Mouse (Mus musculus) kidney, adult 2 months (tissue): ENCODE measurements around the gene Omp. TPM values are rescaled to one million over a fixed set of nuclear protein-coding genes. Genes with fewer than 3 reads are reported as not detected.

ENCODE experiments used
- DNase-seq: peaks from one replicate; pipeline ENCODE4 v3.0.0; 2021
- H3K27ac ChIP-seq: fragments of 200-500 bp; 2 replicates; pipeline ENCODE4 v1.5.1; 2012; ENCODE audit warnings: low read depth, low read length, control low read depth, inconsistent platforms; ENCODE audit not compliant: insufficient read depth
- H3K27me3 ChIP-seq: fragments of 200-500 bp; replicated peaks from 2 replicates; pipeline ENCODE4 v1.6.1; 2012; ENCODE audit warnings: mild to moderate bottlenecking, moderate library complexity, low read length, inconsistent platforms; ENCODE audit not compliant: control insufficient read depth, insufficient read depth
- H3K36me3 ChIP-seq: fragments of 200-500 bp; 2 replicates; pipeline ENCODE4 v1.6.1; 2012; ENCODE audit warnings: mild to moderate bottlenecking, moderate library complexity, low read length, inconsistent platforms; ENCODE audit not compliant: control insufficient read depth, insufficient read depth
- H3K4me1 ChIP-seq: fragments of 200-500 bp; 2 replicates; pipeline ENCODE4 v1.6.1; 2011; ENCODE audit warnings: low read length; ENCODE audit not compliant: control insufficient read depth, insufficient read depth
- H3K4me3 ChIP-seq: fragments of 200-500 bp; 2 replicates; pipeline ENCODE4 v1.5.1; 2011; ENCODE audit warnings: mild to moderate bottlenecking, low read depth, low read length, control low read depth; ENCODE audit not compliant: insufficient read depth
- CTCF ChIP-seq: fragments of 200-500 bp; conservative IDR thresholded peaks from 2 replicates; pipeline ENCODE4 v1.5.1; 2011; ENCODE audit warnings: low read depth, mild to moderate bottlenecking, control low read depth, low read length, moderate library complexity, mixed read lengths; ENCODE audit not compliant: insufficient read depth, insufficient read length
- POLR2A ChIP-seq: fragments of 200-500 bp; IDR thresholded peaks from one replicate; pipeline ENCODE4 v1.6.1; 2011; ENCODE audit warnings: low read depth, low read length, control low read depth
- WGBS: fragments of 180-500 bp; shearing (Covaris S2); methylation state at CpG from one replicate; pipeline ENCODE4 v1.1.7; 2018; 5-methylcytosine and 5-hydroxymethylcytosine counted together
- polyA plus RNA-seq: library from polyadenylated mRNA; depleted of rRNA; stranded (reverse); fragments of >200 nt; gene quantifications from 2 replicates; pipeline ENCODE4 v1.2.3, GENCODE M21; 2012

The Omp gene
- polyA plus RNA-seq, 1 experiment: 1.3 TPM

DNA sequence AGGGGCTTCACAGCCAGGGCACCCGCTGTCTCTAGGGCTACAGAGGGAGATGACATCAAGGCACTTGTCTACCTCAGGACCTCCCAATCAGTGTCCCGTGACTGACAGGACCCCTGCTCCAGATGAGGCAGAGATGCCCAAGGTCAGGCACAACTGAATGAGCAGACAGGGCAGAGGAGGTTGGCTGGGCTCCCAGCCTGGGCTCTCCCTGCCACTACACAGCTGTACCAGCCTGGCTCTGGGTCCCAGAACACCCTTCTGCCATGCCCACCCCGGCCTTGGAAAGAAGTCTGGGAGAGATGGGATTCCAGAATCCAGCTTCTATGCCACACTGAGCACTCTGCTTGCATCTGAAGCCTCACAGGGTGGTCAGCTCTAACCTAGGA lies 11.0 kb upstream of the Omp start:
- Histone ChIP-seq H3K4me1 (peaks cover 16% of the 10 kb centered on the region), H3K27ac (no peak overlapping the region), H3K4me3 (no peak overlapping the region), H3K27me3 (no peaks in the 10 kb centered on the region), H3K36me3 (no peaks in the 10 kb centered on the region)
- no peak for DNase-seq
- no peak for TF ChIP-seq CTCF
- TF ChIP-seq POLR2A: no peak
- WGBS: 46% methylated on average over 3 of the region's 3 CpGs

DNA sequence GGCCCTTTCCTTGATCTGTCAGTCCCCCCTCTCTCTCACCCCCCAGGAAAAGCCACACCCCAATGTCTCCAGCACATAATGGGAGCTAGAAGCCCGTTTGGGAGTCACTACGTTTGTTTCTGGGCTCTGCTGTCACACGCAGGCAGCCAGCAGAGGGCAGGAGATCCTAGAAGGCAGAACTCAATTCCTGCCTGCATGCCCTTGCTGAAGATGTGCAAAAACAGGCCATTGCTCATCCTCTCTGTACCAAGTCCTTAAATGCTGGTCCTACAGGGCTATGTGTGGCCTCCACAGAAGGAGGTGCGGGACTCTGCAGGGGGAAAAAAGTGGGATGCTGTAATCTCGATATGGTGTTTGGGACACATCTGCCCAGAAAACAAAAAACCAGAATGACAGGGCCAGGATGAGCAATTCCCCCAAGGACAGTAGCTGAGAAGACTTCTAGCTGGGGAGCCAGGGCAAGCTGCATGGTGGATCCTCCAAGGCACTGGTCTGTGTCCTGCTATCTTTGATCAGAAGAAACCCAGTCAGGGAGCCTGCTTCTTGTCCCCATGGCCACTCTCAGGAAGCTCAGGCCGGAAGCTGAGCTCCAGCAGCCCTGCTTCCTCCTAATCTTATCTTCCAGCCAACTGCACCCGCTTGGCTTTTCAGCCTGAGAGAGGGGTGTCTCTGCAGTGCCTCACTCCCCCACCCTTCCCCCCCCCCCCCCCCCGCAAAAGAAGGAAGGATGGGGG lies 10.4 kb upstream of the Omp start:
- Histone ChIP-seq H3K4me1 (peaks cover 14% of the 10 kb centered on the region), H3K4me3 (no peak overlapping the region), H3K27ac (no peak overlapping the region), H3K27me3 (no peaks in the 10 kb centered on the region), H3K36me3 (no peaks in the 10 kb centered on the region)
- 23% methylated on average over 8 of the region's 8 CpGs for WGBS
- peak; percentile 78 for DNase-seq
- peak; percentile 94 for TF ChIP-seq CTCF
- no peak for TF ChIP-seq POLR2A

GRCm38 (mm10) chr7:98153892-98154291 lies 8.6 kb upstream of the Omp start:
- H3K4me1 ChIP-seq: peaks cover 3% of the 10 kb centered on the region
- no peak overlapping the region for H3K4me3 ChIP-seq
- no peak for TF ChIP-seq CTCF
- TF ChIP-seq POLR2A: no peak
- DNase-seq: no peak
- H3K36me3 ChIP-seq: no peaks in the 10 kb centered on the region
- H3K27ac ChIP-seq: no peak overlapping the region
- 80% methylated on average over 5 of the region's 5 CpGs for WGBS
- no peaks in the 10 kb centered on the region for H3K27me3 ChIP-seq

GRCm38 (mm10) chr7:98153345-98153744 lies 8.0 kb upstream of the Omp start:
- WGBS: 77% methylated on average over 3 of the region's 3 CpGs
- H3K4me1 ChIP-seq: no peaks in the 10 kb centered on the region
- DNase-seq: no peak
- no peaks in the 10 kb centered on the region for H3K27me3 ChIP-seq
- no peaks in the 10 kb centered on the region for H3K36me3 ChIP-seq
- no peak overlapping the region for H3K27ac ChIP-seq
- TF ChIP-seq POLR2A (no peak), CTCF (0 out of 2 replicates have a peak, but pooled peaks have one; percentile 29)
- H3K4me3 ChIP-seq: no peak overlapping the region

GRCm38 (mm10) chr7:98152400-98152799 lies 7.1 kb upstream of the Omp start:
- Histone ChIP-seq H3K36me3 (no peaks in the 10 kb centered on the region), H3K4me1 (0 out of 2 replicates have a peak, but pooled peaks cover 1% of the 10 kb centered on the region), H3K27ac (no peak overlapping the region), H3K4me3 (no peak overlapping the region), H3K27me3 (no peaks in the 10 kb centered on the region)
- 54% methylated on average over 8 of the region's 8 CpGs for whole genome bisulfite sequencing
- DNase-seq: peak; percentile 63
- TF ChIP-seq POLR2A: no peak
- TF ChIP-seq CTCF: no peak

DNA sequence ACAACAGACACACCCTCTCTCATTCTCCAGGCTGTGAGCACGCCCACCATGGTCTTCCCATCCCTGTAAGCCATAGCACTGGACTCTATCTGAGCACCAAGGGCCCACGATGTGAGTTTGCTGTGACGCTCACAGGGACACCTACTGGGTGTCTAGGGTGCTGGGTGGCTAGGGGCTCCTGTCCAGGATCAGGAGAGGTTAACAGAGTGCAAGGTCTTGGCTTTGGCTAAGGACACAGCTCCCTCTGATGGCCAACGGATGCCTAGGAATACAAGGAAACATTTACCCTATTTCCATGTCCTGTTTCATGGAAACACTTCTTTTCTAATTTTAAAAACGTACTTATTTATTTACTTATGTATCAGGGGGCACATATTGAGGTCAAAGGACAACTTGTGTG lies 5.2 kb upstream of the Omp start:
- Histone ChIP-seq H3K27me3 (no peaks in the 10 kb centered on the region), H3K36me3 (no peaks in the 10 kb centered on the region), H3K4me3 (no peak overlapping the region), H3K4me1 (0 out of 2 replicates have a peak, but pooled peaks cover 4% of the 10 kb centered on the region), H3K27ac (no peak overlapping the region)
- DNase-seq: peak; percentile 35
- TF ChIP-seq POLR2A (no peak), CTCF (peak; percentile 63)
- 63% methylated on average over 5 of the region's 5 CpGs for WGBS

- Histone ChIP-seq H3K36me3 (no peaks in the 10 kb centered on the region), H3K4me1 (0 out of 2 replicates have a peak, but pooled peaks cover 4% of the 10 kb centered on the region), H3K27me3 (no peaks in the 10 kb centered on the region), H3K4me3 (no peak overlapping the region), H3K27ac (no peak overlapping the region)
- WGBS: 66% methylated on average over 3 of the region's 3 CpGs
- TF ChIP-seq POLR2A: no peak
- TF ChIP-seq CTCF: no peak
- DNase-seq: no peak
Observed at GRCm38 (mm10) chr7:98149802-98150201, 4.5 kb upstream of the Omp start.
